Mouse (Mus musculus) spleen, postnatal 36 days (tissue): ENCODE data around the gene Hspd1.
"Not testable (repeated sequence)": the region's sequence is repeated elsewhere in the genome, so short reads cannot be mapped to it uniquely, and the experiment has no call there.

Source experiments
- DNase-seq, 2 experiments: peaks; one replicate each; pipeline ENCODE4 v3.0.0; 2022; ENCODE audit warnings: low spot score in 2 of 2, mixed read lengths in 1 of 2

Hspd1 gene

GRCm38 (mm10) chr1:55087932-55088610 is at the start of gene Hspd1, which contains the start of gene Hspe1:
TSS of gene Hspd1 (minus strand) at chr1:55088243.
TSS of gene Hspe1 (plus strand) at chr1:55088132.
- DNase-seq: peak; percentile 98

GRCm38 (mm10) chr1:55135846-55136245 is 47.8 kb upstream of the Hspd1 start:
- no peak for DNase-seq

- no peak for DNase-seq
Measured at GRCm38 (mm10) chr1:55134301-55134700, 46.3 kb upstream of the Hspd1 start.

- no peak for DNase-seq
Measured at GRCm38 (mm10) chr1:55133173-55133572, 45.1 kb upstream of the Hspd1 start.

GRCm38 (mm10) chr1:55132308-55132707 is 44.3 kb upstream of the Hspd1 start:
- no peak for DNase-seq

- DNase-seq: peak; percentile 50 to 54
Measured at GRCm38 (mm10) chr1:55131424-55132014, 43.5 kb upstream of the Hspd1 start.

GRCm38 (mm10) chr1:55130943-55131401 is 42.9 kb upstream of the Hspd1 start, which contains the start of gene Mob4:
TSS of gene Mob4 (plus strand) at chr1:55131231.
- DNase-seq: peak; percentile 90 to 91

- no peak for DNase-seq
Measured at GRCm38 (mm10) chr1:55130190-55130916, 42.3 kb upstream of the Hspd1 start.

GRCm38 (mm10) chr1:55129716-55130115 is 41.7 kb upstream of the Hspd1 start:
- no peak for DNase-seq

GRCm38 (mm10) chr1:55124136-55124535 is 36.1 kb upstream of the Hspd1 start:
- not testable (repeated sequence) for DNase-seq

GRCm38 (mm10) chr1:55123561-55123960 is 35.5 kb upstream of the Hspd1 start:
- no peak for DNase-seq

GRCm38 (mm10) chr1:55123046-55123445 is 35.0 kb upstream of the Hspd1 start:
- DNase-seq: no peak

- no peak for DNase-seq
Measured at GRCm38 (mm10) chr1:55109066-55109766, 21.2 kb upstream of the Hspd1 start.

GRCm38 (mm10) chr1:55108473-55108872 is 20.4 kb upstream of the Hspd1 start:
- DNase-seq: no peak

GRCm38 (mm10) chr1:55107644-55108043 is 19.6 kb upstream of the Hspd1 start:
- DNase-seq: no peak

GRCm38 (mm10) chr1:55106919-55107585 is 19.0 kb upstream of the Hspd1 start:
- DNase-seq: no peak

GRCm38 (mm10) chr1:55092469-55092868 is 4.4 kb upstream of the Hspd1 start:
- DNase-seq: no peak

GRCm38 (mm10) chr1:55092056-55092455 is 4.0 kb upstream of the Hspd1 start:
- no peak for DNase-seq

- DNase-seq: no peak
Measured at GRCm38 (mm10) chr1:55089498-55090064, 1.5 kb upstream of the Hspd1 start.

- no peak for DNase-seq
Measured at GRCm38 (mm10) chr1:55088611-55089497, 811 bp upstream of the Hspd1 start.
